In the genomic region with DNA sequence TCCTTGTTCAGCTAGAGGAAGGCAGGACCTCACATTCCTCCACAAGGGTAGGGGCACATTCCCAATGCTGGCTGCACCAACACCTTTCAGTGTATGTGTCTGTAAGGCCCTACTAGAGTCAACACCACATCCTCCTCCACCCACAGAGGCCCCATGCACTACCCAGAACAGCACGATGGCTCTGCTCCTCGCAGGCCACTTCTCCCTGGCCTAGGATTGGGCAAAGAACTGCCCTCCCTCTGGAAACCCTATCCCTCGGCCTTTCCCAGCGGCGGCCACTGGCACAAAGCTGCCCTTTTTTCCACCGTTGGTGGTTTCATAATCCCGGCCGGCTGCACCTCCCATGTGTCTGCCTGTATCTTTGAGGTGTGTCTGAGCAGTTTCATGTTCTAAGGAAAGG, we compare ENCODE assay signal across 12 mouse cellular contexts. TPM values are rescaled to one million over a fixed set of nuclear protein-coding genes. Genes with fewer than 3 reads are reported as not detected.
A peak's percentile ranks its signal among the peaks of the same experiment; 100 is the strongest.
DNase-seq lines count a peak whose midpoint lies in the region; ATAC-seq lines count a peak whose summit lies in the region.
"Had no signal": no experiment of that assay in that cellular context is flagged by ENCODE, and none has a peak within 500 bp of the region (broad histone marks: within the 10 kb centered on the region; RNA-seq: fewer than 3 reads in every experiment).

No protein-coding gene starts in this region.

- H3K36me3 ChIP-seq in heart, embryonic 13.5 days: peaks cover 95% of the 10 kb centered on the region
- peaks cover 4% of the 10 kb centered on the region for H3K36me3 ChIP-seq in lung, embryonic 16.5 days (ENCODE audit: control insufficient read depth, insufficient read depth, low read length)

- H3K9me3 ChIP-seq in heart, embryonic 13.5 days: no peaks in the 10 kb centered on the region
- no peaks in the 10 kb centered on the region for H3K9me3 ChIP-seq in lung, embryonic 16.5 days (ENCODE audit: control insufficient read depth, low read length)

- DNase-seq in embryo, embryonic 10 days (ENCODE audit: low spot score): peak; percentile 16
- DNase-seq in embryo, embryonic 11 days: no peak
- peak; percentile 55 to 58 for DNase-seq in adrenal gland, postnatal 36 days
- DNase-seq in cerebellum, adult 9-11 months: no peak
- DNase-seq in left cerebral cortex, adult 8-10 months (ENCODE audit: low spot score in 2 of 2): no peak
- DNase-seq: B cell, adult 2 months; liver had no signal

- H3K27ac ChIP-seq in heart, embryonic 13.5 days (replicated peaks): peak overlapping the region; percentile 91
- peak overlapping the region; percentile 68 for H3K27ac ChIP-seq in lung, embryonic 16.5 days (ENCODE audit: low read length)

- H3K4me2 ChIP-seq in heart, embryonic 13.5 days: no peak overlapping the region
- no peak overlapping the region for H3K4me2 ChIP-seq in lung, embryonic 16.5 days (ENCODE audit: low read depth, low read length)

- H3K4me3 ChIP-seq in heart, embryonic 13.5 days: no peak overlapping the region
- no peak overlapping the region for H3K4me3 ChIP-seq in lung, embryonic 16.5 days (ENCODE audit: low read length)
- H3K4me3 ChIP-seq: erythroblast, embryonic 14.5 days had no signal

- peaks cover 99% of the 10 kb centered on the region for H3K4me1 ChIP-seq in heart, embryonic 13.5 days
- peaks cover 42% of the 10 kb centered on the region for H3K4me1 ChIP-seq in lung, embryonic 16.5 days (replicated peaks; ENCODE audit: control insufficient read depth, insufficient read depth, low read length)

- 45% methylated on average over 8 of the region's 8 CpGs for WGBS in heart, embryonic 13.5 days
- WGBS in lung, embryonic 16.5 days: 35% methylated on average over 8 of the region's 8 CpGs

- no peak for ATAC-seq in heart, embryonic 13.5 days (ENCODE audit: extremely low read depth, insufficient number of reproducible peaks, low FRiP score, low TSS enrichment)
- peak; percentile 32; the same call in 1 of the 2 replicates for ATAC-seq in lung, embryonic 16.5 days (ENCODE audit: low read depth)
- ATAC-seq in cerebellum, adult (ENCODE audit: insufficient number of reproducible peaks, low FRiP score, low TSS enrichment): no peak

- no peaks in the 10 kb centered on the region for H3K27me3 ChIP-seq in heart, embryonic 13.5 days (replicated peaks)
- no peaks in the 10 kb centered on the region for H3K27me3 ChIP-seq in lung, embryonic 16.5 days (ENCODE audit: control insufficient read depth, insufficient read depth, low read depth, low read length)

- peak overlapping the region; percentile 5; the same call in 1 of the 2 replicates for H3K9ac ChIP-seq in heart, embryonic 13.5 days
- H3K9ac ChIP-seq in lung, embryonic 16.5 days (ENCODE audit: low read length): no peak overlapping the region

RNA-seq across cellular contexts. Expression of gene Igf2r, which starts 46.8 kb away (rescaled TPM):
- total RNA-seq in adrenal gland, postnatal 36 days (2021): 10 to 100 TPM; 76.5 to 97.4 TPM
- 142 and 143 TPM in 2 replicates for polyA plus RNA-seq in heart, embryonic 13.5 days (2015; fragmentation: Nextera tagmentation; extraction: Ambion mirVana)
- polyA plus RNA-seq in lung, embryonic 16.5 days (2015; fragmentation: Nextera tagmentation; extraction: Ambion mirVana): 59.0 and 64.4 TPM in 2 replicates
- 10 to 100 TPM; 26.6 to 27.7 (median 27.2) TPM for total RNA-seq in left cerebral cortex, adult 8-10 months (2022)

RNA-seq across cellular contexts. Expression of gene Slc22a1, which starts 47.0 kb away (rescaled TPM):
- total RNA-seq in adrenal gland, postnatal 36 days (2021): under 1 TPM in 1 of 2 experiments, not detected in 1; 0.33 TPM
- polyA plus RNA-seq in heart, embryonic 13.5 days (2015; fragmentation: Nextera tagmentation; extraction: Ambion mirVana): 12.0 and 15.1 TPM in 2 replicates
- polyA plus RNA-seq in lung, embryonic 16.5 days (2015; fragmentation: Nextera tagmentation; extraction: Ambion mirVana): 9.1 and 12.7 TPM in 2 replicates
- total RNA-seq in left cerebral cortex, adult 8-10 months (2022): 1 to 10 TPM in 1 of 4 experiments, under 1 TPM in 2, not detected in 1; 0.97 to 2.4 (median 0.98) TPM
- total RNA-seq: neutrophil, adult 5-6 weeks had no signal
- polyA plus RNA-seq: erythroblast, embryonic 14.5 days had no signal

Comparison
In these comparisons a context has a peak if more than half of its experiments do, and no peak if none do; other contexts are left out.
1. DNase-seq: peak in embryo, embryonic 10 days (single experiment) and adrenal gland, postnatal 36 days (2 of 2); none in embryo, embryonic 11 days (single experiment), cerebellum, adult 9-11 months (single experiment) and left cerebral cortex, adult 8-10 months (0 of 2).